Mouse (Mus musculus): Measurements from ENCODE around the gene Syn3. TPM values are rescaled to one million over a fixed set of nuclear protein-coding genes. Genes with fewer than 3 reads are reported as not detected.
"Not testable (repeated sequence)": the region's sequence is repeated elsewhere in the genome, so short reads cannot be mapped to it uniquely, and the experiment has no call there.

Gene Syn3
- total RNA-seq, 4 experiments from 2014 or later = 0.10 to 0.90 (median 0.57) TPM

GRCm38 (mm10) chr10:86158198-86158899 is 340.3 kb downstream of the Syn3 start:
- no peak for DNase-seq (ENCODE audit: low spot score in 2 of 2)

- no peak for DNase-seq (ENCODE audit: low spot score in 2 of 2)
Measured at GRCm38 (mm10) chr10:86155344-86155743, 343.4 kb downstream of the Syn3 start.

GRCm38 (mm10) chr10:86153221-86153620 is 345.5 kb downstream of the Syn3 start:
- DNase-seq (ENCODE audit: low spot score in 2 of 2) = no peak

- DNase-seq (ENCODE audit: low spot score in 2 of 2) = no peak
Measured at GRCm38 (mm10) chr10:86151357-86151756, 347.3 kb downstream of the Syn3 start.

DNA sequence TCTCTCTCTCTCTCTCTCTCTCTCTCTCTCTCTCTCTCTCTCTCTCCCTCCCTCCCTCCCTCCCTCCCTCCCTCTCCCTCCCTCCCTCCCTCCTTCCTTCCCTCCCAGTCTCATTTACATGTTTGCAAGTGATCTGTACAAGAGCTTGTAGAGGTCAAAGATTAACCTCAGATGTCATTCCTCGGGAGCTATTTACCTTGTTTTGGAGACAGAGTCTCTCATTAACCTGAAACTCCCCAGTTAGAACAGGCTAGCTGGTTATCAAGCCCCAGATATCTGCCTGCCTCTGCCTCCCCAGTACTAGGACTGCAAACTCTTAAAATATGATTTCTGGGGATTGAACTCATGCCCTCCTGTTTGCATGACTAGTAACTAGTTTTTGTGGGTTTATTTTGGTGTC is 348.6 kb downstream of the Syn3 start:
- no peak for DNase-seq (ENCODE audit: low spot score in 2 of 2)

DNA sequence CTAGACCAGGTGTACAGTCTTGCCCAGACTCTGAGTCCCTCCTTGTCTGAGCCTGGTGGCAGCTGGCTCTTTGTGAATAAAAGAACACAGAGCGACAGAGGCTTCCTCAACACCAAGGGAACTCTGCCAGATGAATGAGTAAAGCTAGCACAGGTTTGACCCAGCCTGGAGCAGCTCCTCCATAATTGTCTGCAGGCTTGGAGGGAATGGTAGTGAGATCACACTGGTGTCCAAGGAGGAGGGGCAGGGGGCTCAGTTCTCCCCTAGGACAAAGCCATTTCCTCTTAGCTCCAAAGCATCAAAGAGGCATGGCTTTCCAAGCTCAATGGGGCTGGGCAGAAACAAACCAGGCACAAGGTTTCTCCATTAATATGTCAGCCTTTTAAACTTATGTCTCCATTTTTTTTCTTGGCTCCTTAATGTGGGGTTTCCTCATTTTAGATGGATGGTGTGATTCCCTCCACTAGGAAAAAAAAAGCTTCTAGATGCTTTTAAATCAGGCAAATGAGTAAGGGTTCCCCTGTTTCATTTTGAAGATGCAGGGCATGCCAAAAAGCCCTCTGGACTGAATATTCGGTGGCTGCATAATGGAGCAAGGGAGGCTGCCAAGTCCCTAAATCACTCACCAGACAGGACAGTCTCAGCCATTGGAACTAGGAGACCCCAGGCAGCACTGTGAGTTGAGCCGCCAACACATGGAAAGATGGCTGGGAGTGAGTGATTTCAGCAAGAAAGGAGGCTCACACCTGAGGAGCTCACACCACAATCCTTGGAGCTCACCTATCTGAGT is 349.5 kb downstream of the Syn3 start:
- DNase-seq (ENCODE audit: low spot score in 2 of 2) = no peak

- no peak for DNase-seq (ENCODE audit: low spot score in 2 of 2)
Measured at GRCm38 (mm10) chr10:86139061-86139681, 359.5 kb downstream of the Syn3 start.

- DNase-seq (ENCODE audit: low spot score in 2 of 2) = no peak
Measured at GRCm38 (mm10) chr10:86137589-86138173, 361.0 kb downstream of the Syn3 start.

GRCm38 (mm10) chr10:86137106-86137505 is 361.6 kb downstream of the Syn3 start:
- DNase-seq (ENCODE audit: low spot score in 2 of 2) = no peak

DNA sequence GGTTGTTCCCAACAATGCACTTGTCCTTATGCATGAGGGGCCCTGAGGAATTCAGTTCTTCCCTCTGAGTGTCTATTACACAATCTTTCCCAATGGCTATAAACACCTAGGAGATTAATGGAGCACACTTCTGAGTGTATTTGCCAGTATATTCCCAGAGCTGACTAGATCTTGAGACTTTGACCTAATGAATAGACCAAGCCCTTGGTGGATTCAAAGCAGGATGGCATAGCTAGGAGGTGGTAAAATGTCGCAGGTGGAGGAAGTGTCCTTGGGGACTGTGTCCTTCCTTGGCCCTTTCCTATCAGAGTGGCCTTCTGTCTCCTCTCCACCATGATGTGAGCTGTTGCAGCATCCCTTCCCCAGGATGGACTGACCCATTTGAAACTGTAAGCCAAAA is 362.4 kb downstream of the Syn3 start:
- no peak for DNase-seq (ENCODE audit: low spot score in 2 of 2)

DNA sequence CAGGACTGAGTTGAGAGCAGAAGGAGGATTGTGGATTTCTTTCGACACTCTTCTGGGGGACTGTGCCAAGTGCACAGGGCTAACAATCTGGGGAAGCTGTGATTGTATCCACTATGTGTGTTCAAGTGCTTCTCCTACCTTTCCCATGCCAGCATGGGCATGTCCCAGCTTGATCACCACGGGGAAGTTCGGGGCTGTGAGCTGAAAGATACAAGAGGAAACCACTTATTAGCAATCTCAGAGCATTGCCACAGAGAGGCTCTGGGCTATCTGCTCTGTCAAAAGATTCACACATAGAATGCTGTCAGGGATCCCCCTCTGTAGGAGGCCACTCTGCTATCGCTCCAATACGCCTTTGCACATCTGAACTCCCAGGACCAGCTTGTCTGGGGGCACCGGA is 363.8 kb downstream of the Syn3 start:
- no peak for DNase-seq (ENCODE audit: low spot score in 2 of 2)

GRCm38 (mm10) chr10:86134336-86134735 is 364.4 kb downstream of the Syn3 start:
- DNase-seq (ENCODE audit: low spot score in 2 of 2) = no peak

DNA sequence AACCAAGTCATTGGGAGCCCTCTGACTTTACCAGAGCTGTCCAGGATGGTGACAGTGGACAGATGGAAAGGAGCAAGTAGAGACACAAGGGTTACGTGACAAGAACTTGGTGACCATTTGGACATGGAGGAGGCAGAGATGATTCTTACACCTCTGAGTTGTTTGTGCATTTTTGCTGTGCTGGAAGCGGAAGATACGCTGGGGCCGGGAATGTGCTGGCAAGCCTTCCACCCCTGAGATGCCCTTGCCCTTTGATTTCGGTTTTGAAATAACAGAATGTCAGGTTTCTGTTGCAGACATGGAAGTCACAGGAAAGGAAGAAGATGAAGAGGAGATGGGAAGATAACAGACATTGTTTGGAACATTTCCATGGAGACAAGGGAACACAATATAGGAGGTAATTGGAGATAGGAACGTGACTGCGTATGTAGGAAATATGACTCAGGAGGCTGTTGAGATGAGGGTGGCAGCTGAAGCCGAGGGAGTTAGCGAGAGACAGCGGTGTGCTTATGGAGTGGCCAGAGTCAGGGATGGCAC is 366.2 kb downstream of the Syn3 start:
- DNase-seq (ENCODE audit: low spot score in 2 of 2) = no peak

DNA sequence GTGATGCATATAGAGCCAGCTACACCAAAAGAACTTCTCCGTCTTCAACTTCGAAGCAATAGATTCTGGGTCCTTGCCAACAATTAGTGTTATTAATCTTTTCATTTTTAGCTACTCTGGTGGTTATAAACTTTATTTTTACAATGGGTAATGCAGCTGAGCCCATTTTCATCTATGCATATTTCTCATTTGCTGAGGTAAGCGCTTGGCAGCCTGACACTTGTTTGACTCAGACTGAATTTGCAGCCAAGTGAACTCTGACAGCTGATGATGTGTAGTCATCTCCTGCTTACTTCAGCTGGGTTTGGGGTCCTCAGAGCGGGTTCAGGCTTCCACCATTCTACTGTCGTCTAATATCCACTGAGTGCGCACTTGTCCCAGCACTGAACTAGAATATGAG is 369.6 kb downstream of the Syn3 start:
- DNase-seq (ENCODE audit: low spot score in 2 of 2) = no peak

DNA sequence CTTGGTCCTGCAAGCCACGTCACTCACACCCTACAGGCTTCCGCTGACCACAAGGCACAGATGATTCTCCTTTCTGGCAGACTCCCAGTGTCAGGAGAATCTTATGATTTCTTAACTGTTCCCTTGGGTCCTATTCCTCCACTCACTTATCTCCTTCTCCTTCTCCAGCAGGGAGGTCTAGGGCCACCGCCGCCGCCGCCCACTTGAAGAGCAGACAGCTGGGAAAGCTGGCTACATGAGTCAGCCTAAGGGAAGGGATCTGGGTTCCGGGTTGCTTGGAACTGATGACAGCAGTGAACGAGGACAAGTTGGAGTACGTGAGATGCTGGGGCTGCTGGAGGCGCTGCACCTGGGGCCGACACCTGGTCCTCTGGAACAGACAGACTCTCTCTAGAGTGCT is 372.2 kb downstream of the Syn3 start:
- peak in 1 of 2 experiments; percentile 42 for DNase-seq (ENCODE audit: low spot score in 2 of 2)

DNA sequence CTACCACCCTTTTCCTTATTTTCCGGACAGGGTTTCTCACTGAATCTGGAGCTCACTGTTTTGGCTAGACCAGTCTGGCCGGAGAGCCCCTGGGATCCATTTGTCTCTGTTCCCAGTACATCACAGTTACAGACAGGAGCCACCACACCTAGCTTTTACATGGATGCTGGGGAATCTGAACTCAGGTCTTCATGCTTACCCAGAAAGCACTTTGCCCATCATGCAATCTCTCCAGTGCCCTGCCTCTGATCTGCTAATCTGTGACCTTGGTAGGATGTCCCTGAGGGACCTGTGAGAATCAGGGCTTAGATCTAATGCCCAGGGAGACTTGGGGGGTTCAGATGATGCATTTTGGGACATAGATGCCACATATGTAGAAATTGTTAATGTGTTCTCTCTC is 373.3 kb downstream of the Syn3 start:
- DNase-seq (ENCODE audit: low spot score in 2 of 2) = no peak

DNA sequence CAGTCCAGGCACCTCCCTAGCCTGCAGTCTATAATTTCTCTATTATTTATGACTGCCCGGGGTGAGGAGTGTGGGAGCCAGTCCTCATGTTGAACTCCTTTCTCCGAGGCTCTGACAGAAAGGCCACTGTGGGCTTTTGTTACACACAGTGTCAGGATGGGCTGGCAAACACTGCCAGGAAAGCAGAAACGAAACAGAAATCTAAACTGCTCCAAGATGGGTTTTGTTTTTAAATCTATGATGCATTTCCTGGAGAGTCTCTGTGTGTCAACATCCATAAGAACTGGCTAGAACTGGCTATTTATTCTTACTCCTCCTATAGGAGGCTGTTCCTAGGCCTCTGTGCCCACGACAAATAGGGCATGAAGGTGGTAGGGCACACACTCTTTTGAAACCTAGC is 374.6 kb downstream of the Syn3 start:
- DNase-seq (ENCODE audit: low spot score in 2 of 2) = no peak

DNA sequence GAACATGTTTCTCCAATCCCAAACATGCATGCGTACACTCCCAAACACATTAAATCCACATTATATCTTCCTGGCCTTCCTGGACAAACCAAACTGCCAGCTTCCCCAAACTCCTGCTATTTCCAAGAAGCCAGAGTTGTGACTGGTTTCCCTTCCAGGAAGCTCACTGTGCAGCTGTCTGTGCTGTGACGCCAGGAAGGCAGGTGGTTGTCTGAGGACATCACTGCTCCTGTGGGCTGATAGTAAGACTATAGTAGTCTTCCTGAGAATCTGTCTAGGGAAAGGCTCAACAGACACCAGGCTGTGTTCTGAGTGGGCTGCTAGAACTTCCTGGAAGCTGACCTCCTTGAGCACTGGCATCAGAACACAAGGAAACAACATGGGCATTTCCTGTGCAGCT is 375.5 kb downstream of the Syn3 start:
- DNase-seq (ENCODE audit: low spot score in 2 of 2) = no peak

DNA sequence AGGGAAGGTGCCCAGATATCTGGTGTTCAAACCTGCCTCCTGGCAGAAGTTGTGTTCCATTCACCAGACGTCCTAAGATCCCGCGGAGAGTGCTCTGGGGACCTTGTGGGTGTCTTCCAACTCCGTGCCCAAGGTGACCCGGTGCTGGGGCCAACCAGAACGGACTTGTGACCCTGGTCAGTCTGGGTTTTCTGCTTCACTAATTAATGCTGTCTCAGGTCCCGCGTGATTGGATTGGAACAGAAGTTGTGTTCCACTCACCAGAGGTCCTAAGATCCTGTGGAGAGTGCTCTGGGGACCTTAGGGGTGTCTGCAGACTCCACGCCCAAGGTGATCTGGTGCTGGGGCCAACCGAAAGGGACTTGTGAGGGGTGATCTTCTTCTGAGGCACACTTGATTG is 376.2 kb downstream of the Syn3 start:
- DNase-seq (ENCODE audit: low spot score in 2 of 2) = not testable (repeated sequence)

DNA sequence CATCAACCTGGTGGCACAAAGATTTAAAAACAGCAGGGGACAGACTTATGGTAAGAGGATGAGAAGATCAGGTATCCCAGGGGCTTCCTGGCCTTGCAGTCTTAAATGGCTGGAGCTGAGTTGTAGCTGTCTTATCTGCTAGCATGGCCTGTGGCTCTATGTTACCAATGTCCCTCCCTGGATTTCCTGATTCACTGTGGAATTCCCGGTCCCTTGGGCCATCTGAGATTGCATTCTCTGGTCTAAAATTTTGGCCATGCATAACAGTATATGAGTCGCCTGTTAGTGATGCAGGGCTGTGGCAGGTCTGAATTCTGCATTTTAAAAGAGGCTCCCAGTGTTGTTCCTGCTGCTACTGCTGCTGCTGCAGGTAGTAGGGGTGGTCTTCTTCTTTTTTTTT is 382.4 kb downstream of the Syn3 start:
- no peak for DNase-seq (ENCODE audit: low spot score in 2 of 2)

DNA sequence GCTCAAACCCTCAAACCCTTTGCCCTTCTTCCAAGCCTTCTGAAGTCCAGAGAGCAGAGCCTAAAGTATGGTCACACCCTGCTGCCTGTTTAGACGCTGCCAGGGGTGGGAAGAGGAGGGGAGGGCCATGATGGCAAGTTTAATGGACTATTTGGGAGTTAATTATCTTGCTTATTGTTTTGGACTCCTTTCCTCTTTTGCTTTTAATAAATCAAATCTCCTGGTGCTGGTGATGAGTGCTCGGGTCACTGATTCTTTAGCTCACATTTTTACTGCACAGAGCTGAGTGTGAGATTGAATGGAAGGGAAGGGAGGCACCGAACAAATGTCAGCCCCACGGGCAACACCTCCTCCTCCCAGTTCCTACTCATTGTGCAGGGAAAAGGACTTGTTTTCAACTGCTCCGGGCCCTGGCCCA is 384.3 kb downstream of the Syn3 start:
- no peak for DNase-seq (ENCODE audit: low spot score in 2 of 2)

DNA sequence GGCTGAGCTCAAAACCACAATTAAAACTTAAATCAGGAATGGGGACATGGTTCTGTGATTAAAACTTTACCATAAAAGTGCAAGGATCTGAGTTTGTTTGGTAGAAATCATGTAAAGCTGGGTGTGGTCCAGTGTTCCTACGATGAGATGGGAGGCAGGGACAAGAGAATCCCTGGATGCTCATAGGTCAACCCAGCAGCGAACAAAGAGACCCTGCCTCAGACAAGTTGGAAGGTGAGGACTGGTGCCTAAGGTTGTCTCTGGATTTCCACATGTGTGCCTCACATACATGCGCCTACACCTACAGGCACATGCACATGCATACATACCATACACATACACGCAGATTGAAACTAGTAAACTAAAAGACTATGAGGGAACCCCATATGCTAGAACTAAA is 389.9 kb downstream of the Syn3 start:
- no peak for DNase-seq (ENCODE audit: low spot score in 2 of 2)

All from gastrocnemius, adult 8-10 months (tissue).